Mouse (Mus musculus): ENCODE data around the gene Hist1h2bc.
"Not testable (repeated sequence)": the region's sequence is repeated elsewhere in the genome, so short reads cannot be mapped to it uniquely, and the experiment has no call there.

Hist1h2bc gene

DNA sequence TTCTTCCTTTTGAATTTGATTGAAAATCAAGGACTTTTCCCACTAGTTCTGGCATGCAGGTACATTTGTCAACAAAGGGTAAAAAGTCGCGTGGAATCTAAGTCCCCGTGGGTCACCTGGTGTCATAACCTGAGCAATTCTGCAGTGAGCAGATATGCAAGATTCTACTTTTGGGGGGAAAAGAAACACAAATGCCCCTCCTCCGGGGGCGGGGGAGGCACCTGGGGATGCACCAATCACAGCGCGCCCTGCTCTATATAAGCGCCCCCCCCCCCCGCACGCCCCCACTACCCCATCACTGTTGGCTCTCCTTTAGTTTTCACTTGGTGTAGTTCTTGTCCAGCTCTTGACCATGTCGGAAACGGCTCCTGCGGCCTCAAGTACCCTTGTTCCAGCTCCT is 11.5 kb downstream of the Hist1h2bc start, which contains the start of gene Hist1h1t:
TSS of gene Hist1h1t (plus strand) at position 301 of the 400 bp plus-strand sequence.
- no peak for TF ChIP-seq POU5F1 (IDR thresholded peaks at IDR 0.05; ENCODE audit: borderline replicate concordance, low read length)
- TF ChIP-seq NANOG (IDR thresholded peaks at IDR 0.05; ENCODE audit: borderline replicate concordance, low read length): no peak
- TF ChIP-seq CTCF (conservative IDR thresholded peaks at IDR 0.05; ENCODE audit: low read length): no peak
- Histone ChIP-seq H3K4me3 (replicated peaks; ENCODE audit: low read length) (peak within 1 kb of the TSS; percentile 45; the same call in 1 of the 2 replicates), H3K9me3 (ENCODE audit: low read length) (peaks cover 5% of the 10 kb centered on the region)

DNA sequence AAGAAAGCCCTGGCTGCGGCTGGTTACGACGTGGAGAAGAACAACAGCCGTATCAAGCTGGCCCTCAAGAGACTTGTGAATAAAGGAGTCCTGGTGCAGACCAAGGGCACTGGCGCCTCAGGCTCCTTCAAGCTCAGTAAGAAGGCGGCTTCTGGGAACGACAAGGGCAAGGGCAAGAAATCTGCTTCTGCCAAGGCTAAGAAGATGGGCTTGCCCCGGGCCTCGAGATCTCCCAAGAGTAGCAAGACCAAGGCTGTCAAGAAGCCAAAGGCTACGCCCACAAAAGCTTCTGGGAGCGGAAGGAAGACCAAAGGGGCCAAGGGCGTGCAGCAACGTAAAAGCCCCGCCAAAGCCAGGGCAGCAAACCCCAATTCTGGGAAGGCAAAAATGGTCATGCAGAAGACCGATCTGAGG is 12.1 kb downstream of the Hist1h2bc start:
- Histone ChIP-seq H3K36me3 (ENCODE audit: insufficient read depth, low read length) (no peaks in the 10 kb centered on the region; the same call in 1 of the 2 replicates), H3K27me3 (ENCODE audit: insufficient read depth, low read length) (peaks cover 6% of the 10 kb centered on the region; the same call in 1 of the 2 replicates), H3K9me3 (ENCODE audit: low read length) (peaks cover 5% of the 10 kb centered on the region), H3K4me3 (replicated peaks; ENCODE audit: low read length) (peak overlapping the region; percentile 45; the same call in 1 of the 2 replicates), H3K4me1 (replicated peaks; ENCODE audit: low read depth, low read length) (peaks cover 29% of the 10 kb centered on the region)
- TF ChIP-seq NANOG (IDR thresholded peaks at IDR 0.05; ENCODE audit: borderline replicate concordance, low read length) (no peak), POU5F1 (IDR thresholded peaks at IDR 0.05; ENCODE audit: borderline replicate concordance, low read length) (no peak), CTCF (conservative IDR thresholded peaks at IDR 0.05; ENCODE audit: low read length) (no peak)

More for the DNA sequence above, 11.5 kb downstream of the Hist1h2bc start, which contains the start of gene Hist1h1t:
- H3K36me3 ChIP-seq (ENCODE audit: insufficient read depth, low read length): no peaks in the 10 kb centered on the region; the same call in 1 of the 2 replicates
- peaks cover 29% of the 10 kb centered on the region for H3K4me1 ChIP-seq (replicated peaks; ENCODE audit: low read depth, low read length)
- peaks cover 6% of the 10 kb centered on the region; the same call in 1 of the 2 replicates for H3K27me3 ChIP-seq (ENCODE audit: insufficient read depth, low read length)

DNA sequence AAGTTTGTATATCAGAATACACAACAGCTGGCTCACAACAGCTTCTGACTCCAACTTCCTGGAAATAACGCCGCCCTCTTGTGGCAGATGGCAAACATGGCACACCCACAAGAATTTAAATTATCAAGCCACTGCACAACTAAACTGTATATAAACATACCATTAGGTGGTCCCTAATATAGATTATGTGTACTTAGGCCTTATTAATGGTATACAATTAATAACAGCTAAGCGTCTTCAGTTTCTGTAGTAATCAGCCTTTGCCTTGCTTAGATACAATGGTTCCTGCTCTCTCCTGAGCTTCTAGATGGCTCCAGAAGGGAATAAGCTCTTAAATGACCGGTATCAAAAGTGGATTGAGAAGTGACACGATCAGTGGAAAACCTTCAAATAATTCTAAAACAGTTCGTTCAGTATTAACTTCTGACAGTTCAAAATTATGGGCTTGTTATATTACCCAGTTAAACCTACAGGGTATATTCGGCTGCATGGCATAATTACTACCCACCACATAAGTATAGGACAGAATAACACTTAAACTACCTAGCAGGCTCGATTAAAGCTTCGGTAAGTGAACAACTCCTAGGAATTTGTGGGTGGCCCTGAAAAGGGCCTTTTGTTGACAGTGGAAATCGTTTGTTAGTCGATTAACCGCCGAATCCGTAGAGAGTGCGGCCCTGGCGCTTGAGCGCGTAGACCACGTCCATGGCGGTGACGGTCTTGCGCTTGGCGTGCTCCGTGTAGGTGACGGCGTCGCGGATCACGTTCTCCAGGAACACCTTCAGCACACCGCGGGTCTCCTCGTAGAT is 13.7 kb downstream of the Hist1h2bc start:
- Histone ChIP-seq H3K27me3 (ENCODE audit: insufficient read depth, low read length) (peaks cover 6% of the 10 kb centered on the region; the same call in 1 of the 2 replicates), H3K36me3 (ENCODE audit: insufficient read depth, low read length) (no peaks in the 10 kb centered on the region; the same call in 1 of the 2 replicates), H3K4me3 (replicated peaks; ENCODE audit: low read length) (peak overlapping the region; percentile 68), H3K4me1 (replicated peaks; ENCODE audit: low read depth, low read length) (peaks cover 29% of the 10 kb centered on the region), H3K9me3 (ENCODE audit: low read length) (peaks cover 4% of the 10 kb centered on the region)
- no peak for TF ChIP-seq NANOG (IDR thresholded peaks at IDR 0.05; ENCODE audit: borderline replicate concordance, low read length)
- TF ChIP-seq CTCF (conservative IDR thresholded peaks at IDR 0.05; ENCODE audit: low read length): peak; percentile 91

GRCm38 (mm10) chr13:23698300-23698693 is 14.3 kb downstream of the Hist1h2bc start, which contains the start of gene Hist1h4c:
Hist1h4c (minus strand) TSS chr13:23698454.
- Histone ChIP-seq H3K36me3 (ENCODE audit: insufficient read depth, low read length) (no peaks in the 10 kb centered on the region), H3K4me3 (replicated peaks; ENCODE audit: low read length) (peak within 1 kb of the TSS; percentile 68), H3K9me3 (ENCODE audit: low read length) (no peaks in the 10 kb centered on the region), H3K4me1 (replicated peaks; ENCODE audit: low read depth, low read length) (peaks cover 29% of the 10 kb centered on the region), H3K27me3 (ENCODE audit: insufficient read depth, low read length) (peaks cover 6% of the 10 kb centered on the region; the same call in 1 of the 2 replicates)
- TF ChIP-seq NANOG (IDR thresholded peaks at IDR 0.05; ENCODE audit: borderline replicate concordance, low read length) (no peak), CTCF (conservative IDR thresholded peaks at IDR 0.05; ENCODE audit: low read length) (no peak), POU5F1 (IDR thresholded peaks at IDR 0.05; ENCODE audit: borderline replicate concordance, low read length) (no peak)

GRCm38 (mm10) chr13:23698996-23699395 is 15.0 kb downstream of the Hist1h2bc start:
- H3K4me1 ChIP-seq (replicated peaks; ENCODE audit: low read depth, low read length): peaks cover 29% of the 10 kb centered on the region
- peaks cover 6% of the 10 kb centered on the region; the same call in 1 of the 2 replicates for H3K27me3 ChIP-seq (ENCODE audit: insufficient read depth, low read length)
- no peaks in the 10 kb centered on the region for H3K9me3 ChIP-seq (ENCODE audit: low read length)
- no peaks in the 10 kb centered on the region for H3K36me3 ChIP-seq (ENCODE audit: insufficient read depth, low read length)
- H3K4me3 ChIP-seq (replicated peaks; ENCODE audit: low read length): no peak overlapping the region
- TF ChIP-seq CTCF (conservative IDR thresholded peaks at IDR 0.05; ENCODE audit: low read length) (no peak), NANOG (IDR thresholded peaks at IDR 0.05; ENCODE audit: borderline replicate concordance, low read length) (no peak), POU5F1 (IDR thresholded peaks at IDR 0.05; ENCODE audit: borderline replicate concordance, low read length) (no peak)

- Histone ChIP-seq H3K4me3 (replicated peaks; ENCODE audit: low read length) (no peak overlapping the region), H3K27me3 (ENCODE audit: insufficient read depth, low read length) (peaks cover 4% of the 10 kb centered on the region; the same call in 1 of the 2 replicates), H3K9me3 (ENCODE audit: low read length) (no peaks in the 10 kb centered on the region), H3K4me1 (replicated peaks; ENCODE audit: low read depth, low read length) (peaks cover 29% of the 10 kb centered on the region), H3K36me3 (ENCODE audit: insufficient read depth, low read length) (no peaks in the 10 kb centered on the region)
- TF ChIP-seq CTCF (conservative IDR thresholded peaks at IDR 0.05; ENCODE audit: low read length): peak; percentile 20
- no peak for TF ChIP-seq POU5F1 (IDR thresholded peaks at IDR 0.05; ENCODE audit: borderline replicate concordance, low read length)
Measured at GRCm38 (mm10) chr13:23699767-23700166, 15.8 kb downstream of the Hist1h2bc start.

GRCm38 (mm10) chr13:23700786-23701520 is 17.0 kb downstream of the Hist1h2bc start:
- H3K4me1 ChIP-seq (replicated peaks; ENCODE audit: low read depth, low read length): peaks cover 22% of the 10 kb centered on the region
- H3K4me3 ChIP-seq (replicated peaks; ENCODE audit: low read length): no peak overlapping the region
- no peaks in the 10 kb centered on the region for H3K9me3 ChIP-seq (ENCODE audit: low read length)
- H3K27me3 ChIP-seq (ENCODE audit: insufficient read depth, low read length): no peaks in the 10 kb centered on the region; the same call in 1 of the 2 replicates
- no peak for TF ChIP-seq POU5F1 (IDR thresholded peaks at IDR 0.05; ENCODE audit: borderline replicate concordance, low read length)
- TF ChIP-seq CTCF (conservative IDR thresholded peaks at IDR 0.05; ENCODE audit: low read length): peak; percentile 62
- no peak for TF ChIP-seq NANOG (IDR thresholded peaks at IDR 0.05; ENCODE audit: borderline replicate concordance, low read length)
- H3K36me3 ChIP-seq (ENCODE audit: insufficient read depth, low read length): no peaks in the 10 kb centered on the region

- H3K4me3 ChIP-seq (replicated peaks; ENCODE audit: low read length): no peak overlapping the region
- peaks cover 13% of the 10 kb centered on the region for H3K4me1 ChIP-seq (replicated peaks; ENCODE audit: low read depth, low read length)
- H3K27me3 ChIP-seq (ENCODE audit: insufficient read depth, low read length): peaks cover 8% of the 10 kb centered on the region; the same call in 1 of the 2 replicates
- H3K36me3 ChIP-seq (ENCODE audit: insufficient read depth, low read length): no peaks in the 10 kb centered on the region
- no peaks in the 10 kb centered on the region for H3K9me3 ChIP-seq (ENCODE audit: low read length)
- TF ChIP-seq NANOG (IDR thresholded peaks at IDR 0.05; ENCODE audit: borderline replicate concordance, low read length): no peak
- no peak for TF ChIP-seq POU5F1 (IDR thresholded peaks at IDR 0.05; ENCODE audit: borderline replicate concordance, low read length)
- TF ChIP-seq CTCF (conservative IDR thresholded peaks at IDR 0.05; ENCODE audit: low read length): no peak
Measured at GRCm38 (mm10) chr13:23702220-23702619, 18.2 kb downstream of the Hist1h2bc start.

- H3K36me3 ChIP-seq (ENCODE audit: insufficient read depth, low read length); H3K9me3 ChIP-seq (ENCODE audit: low read length): not testable (repeated sequence)
- H3K27me3 ChIP-seq (ENCODE audit: insufficient read depth, low read length): peaks cover 12% of the 10 kb centered on the region; the same call in 1 of the 2 replicates
Measured at GRCm38 (mm10) chr13:23702801-23703200, 18.8 kb downstream of the Hist1h2bc start.

More at GRCm38 (mm10) chr13:23702801-23703200, 18.8 kb downstream of the Hist1h2bc start:
- peaks cover 13% of the 10 kb centered on the region for H3K4me1 ChIP-seq (replicated peaks; ENCODE audit: low read depth, low read length)
- H3K4me3 ChIP-seq (replicated peaks; ENCODE audit: low read length): not testable (repeated sequence)
